Mouse (Mus musculus) liver, embryonic 11.5 days (tissue): ENCODE measurements around the gene Ngp. TPM values are rescaled to one million over a fixed set of nuclear protein-coding genes. Genes with fewer than 3 reads are reported as not detected.
"Not testable (repeated sequence)": the region's sequence is repeated elsewhere in the genome, so short reads cannot be mapped to it uniquely, and the experiment has no call there.

Source experiments
- ATAC-seq: fragments of 200-750 bp; cut with Nextera tagmentation; replicated peaks from 2 replicates; pipeline ENCODE4 v1.8.0; 2017; ENCODE audit warnings: moderate number of reproducible peaks, mild to moderate bottlenecking, moderate TSS enrichment, moderate library complexity; ENCODE audit not compliant: low FRiP score
- DNase-seq: peaks from one replicate; pipeline ENCODE4 v3.0.0-alpha.2; 2017; ENCODE audit warnings: low spot score
- H3K27ac ChIP-seq: fragments of 300-500 bp; sonication (generic); 2 replicates; pipeline ENCODE4 v1.5.1; 2014; ENCODE audit warnings: mild to moderate bottlenecking, low read depth, low read length, control low read depth
- H3K27me3 ChIP-seq: fragments of 300-500 bp; sonication (generic); replicated peaks from 2 replicates; pipeline ENCODE4 v1.6.1; 2014; ENCODE audit warnings: low read length, mixed read lengths; ENCODE audit not compliant: control insufficient read depth, insufficient read depth
- H3K36me3 ChIP-seq: fragments of 300-500 bp; sonication (generic); 2 replicates; pipeline ENCODE4 v1.6.1; 2014; ENCODE audit warnings: mild to moderate bottlenecking, low read length, moderate library complexity, mixed read lengths; ENCODE audit not compliant: control insufficient read depth, insufficient read depth
- H3K4me1 ChIP-seq: fragments of 300-500 bp; sonication (generic); replicated peaks from 2 replicates; pipeline ENCODE4 v1.6.1; 2014; ENCODE audit warnings: low read length, mixed read lengths; ENCODE audit not compliant: control insufficient read depth, insufficient read depth
- H3K4me2 ChIP-seq: fragments of 300-500 bp; sonication (generic); 2 replicates; pipeline ENCODE4 v1.6.1; 2014; ENCODE audit warnings: mild to moderate bottlenecking, control low read depth, moderate library complexity
- H3K4me3 ChIP-seq: fragments of 300-500 bp; sonication (generic); 2 replicates; pipeline ENCODE4 v1.5.1; 2014; ENCODE audit warnings: low read depth, low read length, control low read depth
- H3K9ac ChIP-seq: fragments of 300-500 bp; sonication (generic); 2 replicates; pipeline ENCODE4 v1.6.1; 2014; ENCODE audit warnings: low read depth, low read length, control low read depth
- H3K9me3 ChIP-seq: fragments of 300-500 bp; sonication (generic); 2 replicates; pipeline ENCODE4 v1.6.1; 2016; ENCODE audit warnings: low read length, inconsistent platforms, mixed read lengths; ENCODE audit not compliant: control insufficient read depth
- WGBS: fragments of 180-500 bp; shearing (Covaris S2); extraction: QIAGEN DNeasy Blood & Tissue Kit; methylation state at CpG from one replicate; pipeline ENCODE4 v1.1.7; 2014; 5-methylcytosine and 5-hydroxymethylcytosine counted together
- polyA plus RNA-seq: library from polyadenylated mRNA; unstranded; fragments of >200 nt; fragmentation: Nextera tagmentation; extraction: Ambion mirVana; gene quantifications from 2 replicates; pipeline ENCODE4 v1.2.1, GENCODE M21; 2014

The Ngp gene
- polyA plus RNA-seq, 1 experiment from 2014 or later: 16.6 TPM

GRCm38 (mm10) chr9:110388011-110388410, 31.5 kb upstream of the Ngp start:
- Histone ChIP-seq H3K4me3 (no peak overlapping the region), H3K4me1 (no peaks in the 10 kb centered on the region), H3K27ac (no peak overlapping the region), H3K4me2 (no peak overlapping the region), H3K36me3 (peaks cover 69% of the 10 kb centered on the region), H3K27me3 (no peaks in the 10 kb centered on the region), H3K9me3 (no peaks in the 10 kb centered on the region), H3K9ac (no peak overlapping the region)
- WGBS: 89% methylated on average over 7 of the region's 7 CpGs
- ATAC-seq (no peak), DNase-seq (no peak)

GRCm38 (mm10) chr9:110390843-110391242, 28.7 kb upstream of the Ngp start:
- Histone ChIP-seq H3K27me3 (no peaks in the 10 kb centered on the region), H3K4me3 (no peak overlapping the region), H3K9ac (no peak overlapping the region), H3K4me2 (no peak overlapping the region), H3K4me1 (no peaks in the 10 kb centered on the region), H3K9me3 (no peaks in the 10 kb centered on the region), H3K36me3 (peaks cover 59% of the 10 kb centered on the region), H3K27ac (no peak overlapping the region)
- no peak for ATAC-seq
- 75% methylated on average over 3 of the region's 3 CpGs for WGBS
- no peak for DNase-seq

GRCm38 (mm10) chr9:110393295-110393694, 26.3 kb upstream of the Ngp start:
- H3K36me3 ChIP-seq: peaks cover 39% of the 10 kb centered on the region
- ATAC-seq: no peak
- H3K4me1 ChIP-seq: no peaks in the 10 kb centered on the region
- no peak overlapping the region for H3K27ac ChIP-seq
- no peak for DNase-seq
- H3K4me3 ChIP-seq: no peak overlapping the region
- no peaks in the 10 kb centered on the region for H3K9me3 ChIP-seq
- H3K4me2 ChIP-seq: no peak overlapping the region
- WGBS: 91% methylated on average over 4 of the region's 4 CpGs
- H3K9ac ChIP-seq: no peak overlapping the region
- no peaks in the 10 kb centered on the region for H3K27me3 ChIP-seq

DNA sequence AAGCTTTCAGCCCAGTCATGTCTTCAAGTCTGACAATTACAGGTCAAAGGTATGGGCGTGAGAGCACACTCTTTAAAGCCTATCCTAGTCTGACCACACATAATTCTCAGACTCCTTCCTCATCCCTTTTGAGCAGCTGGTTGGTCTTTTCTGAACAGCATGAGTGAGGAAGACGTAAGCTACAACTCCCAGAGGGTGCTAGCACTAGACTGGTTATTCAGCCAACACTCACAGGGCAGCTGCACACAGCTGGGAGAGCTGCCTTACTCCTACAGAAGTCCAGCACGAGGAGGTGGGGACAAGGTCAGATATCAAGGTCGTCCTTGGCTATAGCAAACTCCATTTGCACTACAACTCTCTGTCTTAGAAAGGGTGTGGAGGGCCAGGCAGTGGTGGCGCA, 18.9 kb upstream of the Ngp start:
- ATAC-seq (no peak), DNase-seq (no peak)
- H3K27ac ChIP-seq: no peak overlapping the region
- no peaks in the 10 kb centered on the region for H3K9me3 ChIP-seq
- no peak overlapping the region for H3K9ac ChIP-seq
- H3K4me1 ChIP-seq: no peaks in the 10 kb centered on the region
- peaks cover 4% of the 10 kb centered on the region; the same call in 1 of the 2 replicates for H3K36me3 ChIP-seq
- WGBS: 82% methylated on average over 5 of the region's 5 CpGs
- no peak overlapping the region for H3K4me3 ChIP-seq
- no peak overlapping the region for H3K4me2 ChIP-seq
- no peaks in the 10 kb centered on the region for H3K27me3 ChIP-seq

GRCm38 (mm10) chr9:110402731-110403130, 16.8 kb upstream of the Ngp start:
- H3K4me2 ChIP-seq: no peak overlapping the region
- no peak overlapping the region for H3K9ac ChIP-seq
- peaks cover 8% of the 10 kb centered on the region for H3K4me1 ChIP-seq
- DNase-seq (no peak), ATAC-seq (no peak)
- no peaks in the 10 kb centered on the region for H3K27me3 ChIP-seq
- H3K27ac ChIP-seq: no peak overlapping the region
- WGBS: 91% methylated on average over 2 of the region's 2 CpGs
- 0 out of 2 replicates have a peak, but pooled peaks cover 2% of the 10 kb centered on the region for H3K36me3 ChIP-seq
- H3K4me3 ChIP-seq: no peak overlapping the region
- no peaks in the 10 kb centered on the region for H3K9me3 ChIP-seq

DNA sequence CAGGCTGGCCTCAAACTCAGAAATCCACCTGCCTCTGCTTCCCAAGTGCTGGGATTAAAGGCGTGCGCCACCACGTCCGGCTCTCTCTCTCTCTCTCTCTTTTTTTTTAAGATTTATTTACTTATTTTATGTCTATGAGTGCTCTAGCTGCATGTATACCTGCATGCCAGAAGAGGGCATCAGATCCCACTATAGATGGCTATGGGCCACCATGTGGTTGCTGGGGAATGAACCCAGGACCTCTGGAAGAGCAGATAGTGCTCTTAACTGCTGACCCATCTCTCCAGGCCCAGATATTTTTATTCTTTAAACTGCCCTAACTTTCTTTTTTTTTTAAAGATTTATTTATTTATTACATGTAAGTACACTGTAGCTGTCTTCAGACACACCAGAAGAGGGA, 16.3 kb upstream of the Ngp start:
- H3K9me3 ChIP-seq, ATAC-seq, H3K36me3 ChIP-seq, H3K4me2 ChIP-seq, H3K27ac ChIP-seq, H3K4me1 ChIP-seq, H3K27me3 ChIP-seq, DNase-seq, H3K9ac ChIP-seq, H3K4me3 ChIP-seq: not testable (repeated sequence)
- WGBS: 82% methylated on average over 4 of the region's 4 CpGs

DNA sequence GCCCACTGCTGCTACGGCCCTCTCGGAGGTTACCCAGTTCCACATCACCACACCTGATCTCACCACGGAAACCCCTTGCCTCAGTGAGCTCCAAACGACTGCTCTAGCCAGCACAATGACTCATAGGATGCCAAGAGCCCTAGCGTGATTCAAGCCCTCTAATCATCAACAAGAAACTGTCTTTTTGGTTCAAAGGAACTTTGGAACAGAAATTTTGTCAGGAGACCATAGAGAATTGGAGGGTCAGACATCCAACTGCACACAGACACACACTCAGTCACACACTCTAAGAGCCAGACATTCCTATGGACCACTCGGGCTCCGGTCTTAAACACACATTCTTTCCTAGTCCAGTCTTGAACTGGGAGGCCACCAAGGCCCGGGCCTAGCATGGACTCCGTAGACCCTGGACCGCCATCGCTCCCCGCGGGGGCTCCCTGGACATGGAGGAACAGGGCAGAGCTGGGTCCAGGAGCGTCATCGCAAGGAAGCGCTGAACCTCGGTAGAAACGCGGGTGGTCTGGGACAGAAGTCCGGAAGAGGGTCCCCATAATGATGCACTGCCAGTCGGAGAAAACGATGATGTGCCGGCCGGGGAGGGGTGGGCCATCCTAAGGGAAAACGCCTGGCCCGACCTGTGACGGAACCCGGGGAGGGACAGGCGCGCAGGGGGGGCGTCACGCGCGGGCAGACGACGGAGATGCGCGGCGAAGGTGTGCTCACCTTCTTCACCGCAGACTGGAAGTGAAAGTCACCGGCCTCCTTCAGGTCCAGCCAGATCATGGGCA, 12.0 kb upstream of the Ngp start:
- no peak for DNase-seq
- peak; percentile 50 for ATAC-seq
- Histone ChIP-seq H3K36me3 (no peaks in the 10 kb centered on the region), H3K4me3 (peak overlapping the region; percentile 89), H3K27ac (peak overlapping the region; percentile 36; the same call in 1 of the 2 replicates), H3K9me3 (no peaks in the 10 kb centered on the region), H3K27me3 (no peaks in the 10 kb centered on the region), H3K4me2 (peak overlapping the region; percentile 82), H3K4me1 (peaks cover 10% of the 10 kb centered on the region), H3K9ac (peak overlapping the region; percentile 79)
- 2% methylated on average over 41 of the region's 41 CpGs for WGBS

GRCm38 (mm10) chr9:110408099-110408773, 11.3 kb upstream of the Ngp start, which contains the start of gene Ptpn23:
Gene Ptpn23, minus strand, starts transcription at chr9:110408213.
- H3K9me3 ChIP-seq: no peaks in the 10 kb centered on the region
- DNase-seq (peak; percentile 94), ATAC-seq (peak; percentile 93)
- peak within 1 kb of the TSS; percentile 82 for H3K4me2 ChIP-seq
- H3K27me3 ChIP-seq: no peaks in the 10 kb centered on the region
- H3K4me1 ChIP-seq: peaks cover 10% of the 10 kb centered on the region
- peak within 1 kb of the TSS; percentile 40; the same call in 1 of the 2 replicates for H3K27ac ChIP-seq
- peak within 1 kb of the TSS; percentile 79 for H3K9ac ChIP-seq
- 1% methylated on average over 39 of the region's 39 CpGs for WGBS
- no peaks in the 10 kb centered on the region for H3K36me3 ChIP-seq
- peak within 1 kb of the TSS; percentile 89 for H3K4me3 ChIP-seq
